Mouse (Mus musculus): ENCODE data around the gene Smg1. TPM values are rescaled to one million over a fixed set of nuclear protein-coding genes. Genes with fewer than 3 reads are reported as not detected.

The Smg1 gene
- total and polyA plus RNA-seq, 3 experiments, result 16.1 to 35.0 (median 29.2) TPM

DNA sequence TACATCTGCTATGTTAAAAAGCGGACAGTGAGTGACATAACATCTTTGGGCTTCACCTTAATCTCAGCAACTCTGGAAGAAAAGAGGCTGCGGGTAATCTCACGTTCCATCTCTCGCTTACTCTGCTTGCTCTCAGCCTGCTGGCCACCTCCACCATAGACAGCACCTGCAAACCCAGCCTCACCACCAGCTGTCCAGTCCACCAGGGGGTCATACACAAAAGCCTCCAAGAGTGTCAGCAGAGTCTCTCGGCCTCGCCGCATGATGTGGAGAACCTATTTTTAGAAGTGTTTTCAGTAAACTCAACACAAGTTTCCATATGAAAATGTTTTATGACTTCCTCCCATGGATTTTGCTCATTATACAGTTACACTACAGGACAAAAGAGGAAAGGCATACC lies 87.0 kb downstream of the Smg1 start:
- no peak for DNase-seq (ENCODE audit: extremely low read depth)
- TF ChIP-seq ZMIZ1 (IDR thresholded peaks at IDR 0.05; ENCODE audit: low read depth, low read length) (no peak), UBTF (IDR thresholded peaks at IDR 0.05; ENCODE audit: low read depth, low read length) (no peak), ELF1 (IDR thresholded peaks at IDR 0.05; ENCODE audit: low read depth, low read length) (no peak), TCF12 (IDR thresholded peaks at IDR 0.05; ENCODE audit: low read depth, low read length) (no peak), IRF4 (IDR thresholded peaks at IDR 0.05; ENCODE audit: low read depth, low read length) (no peak), BHLHE40 (IDR thresholded peaks at IDR 0.05; ENCODE audit: low read depth, low read length) (no peak), CTCF (conservative IDR thresholded peaks at IDR 0.05 in 1 of 2, IDR thresholded peaks at IDR 0.05 in 1 of 2; ENCODE audit: low read depth in 2 of 2, low read length in 2 of 2) (no peak), POLR2AphosphoS2 (IDR thresholded peaks at IDR 0.05; ENCODE audit: low read depth, low read length) (no peak), RCOR1 (conservative IDR thresholded peaks at IDR 0.05; ENCODE audit: low read depth, low read length) (no peak), MYC (IDR thresholded peaks at IDR 0.05; ENCODE audit: low read depth, low read length) (no peak), EP300 (IDR thresholded peaks at IDR 0.05; ENCODE audit: low read length) (no peak), TBP (conservative IDR thresholded peaks at IDR 0.05; ENCODE audit: low read depth, low read length) (no peak), MXI1 (IDR thresholded peaks at IDR 0.05; ENCODE audit: low read depth, low read length) (no peak), ZNF384 (IDR thresholded peaks at IDR 0.05; ENCODE audit: low read depth, low read length) (no peak), ZC3H11A (IDR thresholded peaks at IDR 0.05; ENCODE audit: low read depth, low read length) (no peak)
- H3K36me3 ChIP-seq (replicated peaks in 1 of 2; ENCODE audit: control insufficient read depth in 1 of 2, insufficient read depth in 1 of 2, low read length in 1 of 2), result peaks cover 56 to 88% of the 10 kb centered on the region in 2 experiments
- H3K9me3 ChIP-seq (replicated peaks; ENCODE audit: low read length), result no peaks in the 10 kb centered on the region
- H3K4me3 ChIP-seq (replicated peaks in 1 of 3; ENCODE audit: low read depth in 2 of 3, low read length in 2 of 3, poor library complexity in 1 of 3), result no peak overlapping the region
- H3K27ac ChIP-seq (ENCODE audit: insufficient read depth, low read depth), result no peak overlapping the region
- in situ Hi-C loops (cut with MboI; ENCODE audit: low pct_ligation_motif_present, low pct_unique_long_range_greater_than_20kb, low sequenced_read_pairs), result no loop called here
- no peak overlapping the region for H3K4me2 ChIP-seq (ENCODE audit: insufficient read depth, low read depth, poor library complexity, severe bottlenecking)
- no peaks in the 10 kb centered on the region for H3K79me2 ChIP-seq (replicated peaks; ENCODE audit: control insufficient read depth, extremely low read depth, insufficient read depth, poor library complexity, severe bottlenecking)
- no peak overlapping the region for H3K9ac ChIP-seq (ENCODE audit: insufficient read depth, low read depth)
- no peaks in the 10 kb centered on the region for H3K27me3 ChIP-seq (replicated peaks)
- no peaks in the 10 kb centered on the region for H3K4me1 ChIP-seq (ENCODE audit: control insufficient read depth in 1 of 2, insufficient read depth in 2 of 2)
- dilution Hi-C loops (cut with MboI; ENCODE audit: extremely low pct_ligation_motif_present, extremely low pct_unique_long_range_greater_than_20kb, low sequenced_read_pairs), result no loop called here

DNA sequence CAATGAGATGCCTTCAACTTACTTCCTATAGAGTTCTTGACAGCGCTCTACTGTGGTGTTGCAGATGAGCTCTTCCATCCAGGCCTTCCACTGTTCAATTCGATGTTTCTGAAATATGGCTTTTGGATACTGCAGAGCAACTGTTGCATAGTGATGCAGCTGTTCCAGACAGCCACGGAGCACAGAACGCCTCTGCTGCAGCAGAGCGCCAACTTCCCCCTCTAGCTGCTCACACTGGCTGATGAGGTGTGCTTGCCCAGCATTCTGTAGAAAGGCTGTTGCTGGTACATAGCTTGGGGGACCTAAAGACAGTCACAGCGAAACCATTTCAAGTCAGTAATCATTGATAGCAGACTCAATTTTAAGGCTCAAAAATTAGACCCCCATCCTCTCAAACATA lies 89.3 kb downstream of the Smg1 start:
- dilution Hi-C loops (cut with MboI; ENCODE audit: extremely low pct_ligation_motif_present, extremely low pct_unique_long_range_greater_than_20kb, low sequenced_read_pairs), result no loop called here
- DNase-seq (ENCODE audit: extremely low read depth), result no peak
- H3K4me3 ChIP-seq (replicated peaks in 1 of 3; ENCODE audit: low read depth in 2 of 3, low read length in 2 of 3, poor library complexity in 1 of 3), result no peak overlapping the region
- no peaks in the 10 kb centered on the region for H3K27me3 ChIP-seq (replicated peaks)
- H3K4me1 ChIP-seq (ENCODE audit: control insufficient read depth in 1 of 2, insufficient read depth in 2 of 2), result no peaks in the 10 kb centered on the region
- peaks cover 53 to 86% of the 10 kb centered on the region in 2 experiments for H3K36me3 ChIP-seq (replicated peaks in 1 of 2; ENCODE audit: control insufficient read depth in 1 of 2, insufficient read depth in 1 of 2, low read length in 1 of 2)
- H3K79me2 ChIP-seq (replicated peaks; ENCODE audit: control insufficient read depth, extremely low read depth, insufficient read depth, poor library complexity, severe bottlenecking), result no peaks in the 10 kb centered on the region
- TF ChIP-seq MYC (IDR thresholded peaks at IDR 0.05; ENCODE audit: low read depth, low read length) (no peak), ETS1 (conservative IDR thresholded peaks at IDR 0.05; ENCODE audit: low read depth, low read length) (no peak)
- H3K9ac ChIP-seq (ENCODE audit: insufficient read depth, low read depth), result no peak overlapping the region
- in situ Hi-C loops (cut with MboI; ENCODE audit: low pct_ligation_motif_present, low pct_unique_long_range_greater_than_20kb, low sequenced_read_pairs), result no loop called here
- H3K4me2 ChIP-seq (ENCODE audit: insufficient read depth, low read depth, poor library complexity, severe bottlenecking), result no peak overlapping the region
- no peaks in the 10 kb centered on the region for H3K9me3 ChIP-seq (replicated peaks; ENCODE audit: low read length)
- H3K27ac ChIP-seq (ENCODE audit: insufficient read depth, low read depth), result no peak overlapping the region
